Mouse (Mus musculus) midbrain, embryonic 16.5 days (tissue): ENCODE measurements around the gene Adam23. TPM values are rescaled to one million over a fixed set of nuclear protein-coding genes. Genes with fewer than 3 reads are reported as not detected.

ENCODE experiments used
- ATAC-seq: fragments of 200-750 bp; cut with Nextera tagmentation; 2 replicates; pipeline ENCODE4 v1.8.0; 2017; ENCODE audit warnings: moderate TSS enrichment
- H3K27ac ChIP-seq: fragments of 300-500 bp; sonication (generic); 2 replicates; pipeline ENCODE4 v1.5.1; 2014; ENCODE audit warnings: mild to moderate bottlenecking, low read length, mixed read lengths
- H3K27me3 ChIP-seq: fragments of 300-500 bp; sonication (generic); 2 replicates; pipeline ENCODE4 v1.6.1; 2014; ENCODE audit warnings: low read depth, low read length, mixed read lengths; ENCODE audit not compliant: control insufficient read depth, insufficient read depth
- H3K36me3 ChIP-seq: fragments of 300-500 bp; sonication (generic); 2 replicates; pipeline ENCODE4 v1.6.1; 2014; ENCODE audit warnings: mild to moderate bottlenecking, low read length, moderate library complexity, mixed read lengths; ENCODE audit not compliant: control insufficient read depth, insufficient read depth
- H3K4me1 ChIP-seq: fragments of 300-500 bp; sonication (generic); 2 replicates; pipeline ENCODE4 v1.6.1; 2014; ENCODE audit warnings: mild to moderate bottlenecking, low read length, mixed read lengths; ENCODE audit not compliant: control insufficient read depth, insufficient read depth
- H3K4me2 ChIP-seq: fragments of 300-500 bp; sonication (generic); 2 replicates; pipeline ENCODE4 v1.6.1; 2014; ENCODE audit warnings: mild to moderate bottlenecking, low read length, mixed read lengths
- H3K4me3 ChIP-seq: fragments of 300-500 bp; sonication (generic); 2 replicates; pipeline ENCODE4 v1.5.1; 2014; ENCODE audit warnings: low read depth, mild to moderate bottlenecking, low read length, moderate library complexity, mixed read lengths
- H3K9ac ChIP-seq: fragments of 300-500 bp; sonication (generic); 2 replicates; pipeline ENCODE4 v1.6.1; 2014; ENCODE audit warnings: low read depth, low read length, mixed read lengths
- H3K9me3 ChIP-seq: fragments of 300-500 bp; sonication (generic); replicated peaks from 2 replicates; pipeline ENCODE4 v1.6.1; 2014; ENCODE audit warnings: mild to moderate bottlenecking, low read length, mixed read lengths; ENCODE audit not compliant: control insufficient read depth, poor library complexity, severe bottlenecking
- WGBS: fragments of 180-500 bp; shearing (Covaris S2); extraction: QIAGEN DNeasy Blood & Tissue Kit; methylation state at CpG from one replicate; pipeline ENCODE4 v1.1.7; 2014; 5-methylcytosine and 5-hydroxymethylcytosine counted together
- polyA plus RNA-seq: library from polyadenylated mRNA; unstranded; fragments of >200 nt; fragmentation: Nextera tagmentation; extraction: Ambion mirVana; gene quantifications from 2 replicates; pipeline ENCODE4 v1.2.1, GENCODE M21; 2015

Adam23 gene
- 13.7 and 14.7 TPM in 2 replicates for polyA plus RNA-seq

DNA sequence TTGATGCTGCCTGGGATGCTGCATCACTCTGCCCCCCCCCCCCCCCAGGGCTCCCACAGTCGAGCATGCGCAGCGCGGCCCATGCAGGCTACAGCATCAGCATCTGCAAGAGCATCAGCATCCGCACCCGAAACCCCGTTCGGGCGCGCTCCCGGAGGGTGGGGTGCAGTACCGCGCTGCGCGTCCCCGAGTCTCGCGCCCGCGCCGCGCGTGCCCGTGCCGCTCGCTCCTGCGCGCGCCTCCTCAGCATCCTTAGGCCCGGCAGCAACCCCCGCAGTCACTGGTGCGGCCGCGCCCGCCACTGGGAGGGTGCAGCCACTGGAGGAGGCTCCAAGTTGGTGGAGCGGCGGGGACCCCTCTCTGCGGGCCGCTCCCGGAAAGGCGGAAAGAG, at the start of gene Adam23:
Gene Adam23 (plus strand): TSS at position 236 of the 391 bp plus-strand sequence.
- no peaks in the 10 kb centered on the region for H3K9me3 ChIP-seq
- peak within 1 kb of the TSS; percentile 92 for H3K9ac ChIP-seq
- no peaks in the 10 kb centered on the region for H3K27me3 ChIP-seq
- no peaks in the 10 kb centered on the region for H3K36me3 ChIP-seq
- H3K4me2 ChIP-seq: peak within 1 kb of the TSS; percentile 89
- peak; percentile 90 for ATAC-seq
- H3K4me1 ChIP-seq: peaks cover 14% of the 10 kb centered on the region
- H3K4me3 ChIP-seq: peak within 1 kb of the TSS; percentile 94
- peak within 1 kb of the TSS; percentile 82 for H3K27ac ChIP-seq
- WGBS: 1% methylated on average over 29 of the region's 41 CpGs

DNA sequence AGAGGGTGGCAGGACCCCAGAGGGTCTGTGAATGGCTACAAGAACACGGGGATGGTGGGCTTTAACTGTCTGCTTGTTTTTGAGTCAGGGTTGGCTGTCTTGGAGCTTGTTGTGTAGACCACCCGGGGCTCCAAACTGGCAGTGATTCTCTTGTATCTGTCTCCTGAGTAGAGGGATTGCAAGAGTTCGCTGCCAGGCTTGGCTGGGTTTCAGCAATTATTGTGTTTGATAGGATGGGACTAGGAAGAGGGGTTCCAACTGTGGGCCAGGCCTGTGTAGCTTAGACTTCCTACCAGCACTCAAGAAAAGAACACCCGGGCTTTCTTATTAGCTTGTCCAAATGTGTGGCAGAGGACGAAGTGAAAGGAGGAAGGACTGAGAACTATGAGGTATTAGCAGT, 44.6 kb upstream of the Adam23 start:
- H3K9ac ChIP-seq: no peak overlapping the region
- no peak for ATAC-seq
- H3K4me1 ChIP-seq: no peaks in the 10 kb centered on the region
- no peaks in the 10 kb centered on the region for H3K9me3 ChIP-seq
- no peaks in the 10 kb centered on the region for H3K36me3 ChIP-seq
- H3K27ac ChIP-seq: no peak overlapping the region
- no peak overlapping the region for H3K4me3 ChIP-seq
- no peak overlapping the region for H3K4me2 ChIP-seq
- WGBS: 75% methylated on average over 5 of the region's 5 CpGs
- no peaks in the 10 kb centered on the region for H3K27me3 ChIP-seq

DNA sequence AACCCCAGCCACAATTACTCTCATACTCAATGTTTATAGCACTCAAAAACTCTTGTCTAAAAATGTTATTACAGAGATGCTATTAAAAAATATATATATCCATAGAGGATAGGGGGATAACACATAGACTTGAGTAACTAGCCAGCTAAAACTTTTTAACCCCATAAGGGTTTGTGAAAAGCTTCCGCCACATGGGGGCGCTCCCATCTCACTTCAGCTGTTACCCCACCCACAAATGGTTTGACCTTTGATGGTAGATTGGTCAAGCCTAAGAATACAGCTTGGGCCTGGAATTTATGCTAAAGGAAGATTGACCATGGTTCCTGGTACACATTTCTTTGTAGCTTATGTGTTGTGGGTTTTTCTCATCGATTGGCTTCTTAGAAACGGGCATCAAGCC, 42.1 kb upstream of the Adam23 start:
- no peaks in the 10 kb centered on the region for H3K9me3 ChIP-seq
- ATAC-seq: no peak
- no peaks in the 10 kb centered on the region for H3K4me1 ChIP-seq
- no peak overlapping the region for H3K4me2 ChIP-seq
- no peak overlapping the region for H3K9ac ChIP-seq
- H3K27ac ChIP-seq: no peak overlapping the region
- no peaks in the 10 kb centered on the region for H3K36me3 ChIP-seq
- 48% methylated on average over 4 of the region's 4 CpGs for WGBS
- no peaks in the 10 kb centered on the region for H3K27me3 ChIP-seq
- H3K4me3 ChIP-seq: no peak overlapping the region

DNA sequence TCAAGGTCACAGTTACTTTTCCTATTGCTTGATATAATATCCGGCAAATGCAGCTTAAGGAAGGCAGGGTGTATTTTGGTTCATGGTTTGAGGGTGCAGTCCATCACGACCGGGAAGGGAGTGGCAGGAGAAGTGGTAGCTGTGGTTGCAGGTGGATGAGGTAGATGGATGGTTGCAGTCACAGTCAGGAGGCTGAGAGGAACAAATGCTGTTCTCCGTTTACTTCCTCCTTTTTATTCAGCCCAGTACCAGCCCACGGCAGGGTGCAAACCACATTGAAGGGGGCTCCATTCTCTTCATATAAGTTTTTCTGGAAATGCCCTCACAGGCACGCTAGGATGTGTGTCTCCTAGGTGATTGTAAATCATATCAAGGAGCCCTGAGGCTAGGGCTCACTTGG, 37.3 kb upstream of the Adam23 start:
- ATAC-seq: no peak
- Histone ChIP-seq H3K27ac (no peak overlapping the region), H3K9me3 (no peaks in the 10 kb centered on the region), H3K4me1 (no peaks in the 10 kb centered on the region), H3K27me3 (no peaks in the 10 kb centered on the region), H3K36me3 (no peaks in the 10 kb centered on the region), H3K4me2 (no peak overlapping the region), H3K4me3 (no peak overlapping the region), H3K9ac (no peak overlapping the region)
- 82% methylated on average over 6 of the region's 6 CpGs for WGBS

DNA sequence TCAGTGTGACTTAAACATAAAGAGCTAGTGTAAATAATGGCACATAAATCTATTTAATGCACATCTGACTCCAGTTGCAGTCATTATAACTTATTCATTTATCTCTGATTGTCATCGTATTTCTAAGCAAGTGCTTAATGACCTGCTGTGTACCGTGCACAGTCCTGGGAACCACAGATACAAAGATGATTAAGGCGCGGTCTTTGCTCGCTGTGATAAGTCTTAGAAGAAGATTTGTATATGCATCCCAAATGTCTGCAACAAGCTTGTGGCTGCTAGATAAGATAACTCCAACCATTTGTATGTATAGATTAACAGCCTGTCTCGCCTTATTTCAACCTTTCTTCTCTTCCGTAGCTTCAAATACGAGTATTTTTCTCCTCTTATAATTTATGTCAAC, 27.2 kb upstream of the Adam23 start:
- no peak for ATAC-seq
- H3K36me3 ChIP-seq: no peaks in the 10 kb centered on the region
- H3K27ac ChIP-seq: no peak overlapping the region
- H3K4me3 ChIP-seq: no peak overlapping the region
- no peaks in the 10 kb centered on the region for H3K27me3 ChIP-seq
- H3K4me1 ChIP-seq: 0 out of 2 replicates have a peak, but pooled peaks cover 2% of the 10 kb centered on the region
- 69% methylated on average over 8 of the region's 8 CpGs for WGBS
- H3K9me3 ChIP-seq: no peaks in the 10 kb centered on the region
- no peak overlapping the region for H3K4me2 ChIP-seq
- no peak overlapping the region for H3K9ac ChIP-seq

DNA sequence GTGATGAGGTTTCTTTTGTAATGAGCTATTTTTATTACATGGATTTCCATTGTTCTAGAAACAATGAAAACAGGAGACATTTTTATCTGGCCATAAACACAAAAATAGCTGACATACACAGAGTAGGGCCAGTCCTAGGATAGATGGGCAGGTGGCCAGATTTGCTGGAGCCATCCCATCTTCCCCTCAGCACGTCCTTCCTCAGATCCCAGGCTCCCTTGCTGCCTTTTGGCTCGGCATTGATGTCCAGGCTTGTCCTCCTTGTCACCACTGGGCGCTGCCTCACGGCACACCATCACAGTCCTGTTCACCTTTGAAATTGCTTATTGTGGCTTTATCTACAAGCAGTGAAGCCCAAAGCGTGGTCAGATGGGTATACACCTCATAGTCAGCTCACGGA, 15.0 kb upstream of the Adam23 start:
- no peak overlapping the region for H3K9ac ChIP-seq
- WGBS: 89% methylated on average over 6 of the region's 6 CpGs
- H3K36me3 ChIP-seq: no peaks in the 10 kb centered on the region
- H3K27ac ChIP-seq: no peak overlapping the region
- no peak overlapping the region for H3K4me3 ChIP-seq
- H3K27me3 ChIP-seq: no peaks in the 10 kb centered on the region
- no peak for ATAC-seq
- H3K4me1 ChIP-seq: no peaks in the 10 kb centered on the region
- no peak overlapping the region for H3K4me2 ChIP-seq
- H3K9me3 ChIP-seq: no peaks in the 10 kb centered on the region

DNA sequence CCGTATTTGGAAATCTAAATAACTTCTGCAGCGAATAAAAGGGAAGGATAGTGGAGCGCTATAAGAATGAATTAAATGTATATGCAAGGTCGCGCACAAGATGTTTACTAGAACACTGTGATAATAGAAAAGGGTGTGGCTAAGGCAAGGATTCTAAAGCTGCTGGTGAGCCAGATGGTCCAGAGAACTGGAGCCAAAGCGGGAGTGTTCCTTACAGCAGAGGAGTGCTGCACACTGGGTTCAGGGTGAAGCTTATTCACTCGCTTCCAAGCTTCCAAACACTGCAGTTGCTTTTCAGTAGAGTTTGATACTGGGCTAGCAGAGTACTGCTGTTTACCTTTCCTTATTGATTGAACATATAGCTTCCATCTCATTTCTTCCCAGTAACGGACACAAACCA, 14.5 kb upstream of the Adam23 start:
- 89% methylated on average over 8 of the region's 8 CpGs for WGBS
- H3K36me3 ChIP-seq: no peaks in the 10 kb centered on the region
- no peak overlapping the region for H3K9ac ChIP-seq
- ATAC-seq: no peak
- no peaks in the 10 kb centered on the region for H3K4me1 ChIP-seq
- H3K27me3 ChIP-seq: no peaks in the 10 kb centered on the region
- no peak overlapping the region for H3K4me2 ChIP-seq
- no peaks in the 10 kb centered on the region for H3K9me3 ChIP-seq
- no peak overlapping the region for H3K4me3 ChIP-seq
- H3K27ac ChIP-seq: no peak overlapping the region

DNA sequence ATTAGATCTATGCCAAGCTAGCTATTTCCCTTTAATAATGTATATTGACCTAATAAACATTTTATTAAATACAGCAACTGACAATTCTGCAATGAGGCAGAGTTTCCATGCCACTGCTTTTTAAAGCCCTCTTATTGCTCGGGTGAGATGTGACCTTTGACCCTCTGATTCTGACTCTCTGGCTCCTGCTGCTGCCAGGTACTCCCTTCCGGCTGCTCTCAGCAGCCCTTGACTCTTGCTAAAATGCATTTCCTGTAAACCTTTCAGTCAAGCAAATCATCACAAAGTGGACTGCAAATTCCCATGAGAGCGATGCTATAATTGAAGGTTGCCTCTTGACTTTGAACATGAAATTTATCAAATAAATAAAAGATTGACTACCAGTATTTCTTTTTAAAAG, 13.8 kb upstream of the Adam23 start:
- H3K36me3 ChIP-seq: no peaks in the 10 kb centered on the region
- H3K9me3 ChIP-seq: no peaks in the 10 kb centered on the region
- H3K27ac ChIP-seq: no peak overlapping the region
- H3K4me1 ChIP-seq: no peaks in the 10 kb centered on the region
- no peak for ATAC-seq
- H3K27me3 ChIP-seq: no peaks in the 10 kb centered on the region
- H3K9ac ChIP-seq: no peak overlapping the region
- no peak overlapping the region for H3K4me3 ChIP-seq
- H3K4me2 ChIP-seq: no peak overlapping the region
- whole genome bisulfite sequencing: 44% methylated on average over 3 of the region's 3 CpGs

DNA sequence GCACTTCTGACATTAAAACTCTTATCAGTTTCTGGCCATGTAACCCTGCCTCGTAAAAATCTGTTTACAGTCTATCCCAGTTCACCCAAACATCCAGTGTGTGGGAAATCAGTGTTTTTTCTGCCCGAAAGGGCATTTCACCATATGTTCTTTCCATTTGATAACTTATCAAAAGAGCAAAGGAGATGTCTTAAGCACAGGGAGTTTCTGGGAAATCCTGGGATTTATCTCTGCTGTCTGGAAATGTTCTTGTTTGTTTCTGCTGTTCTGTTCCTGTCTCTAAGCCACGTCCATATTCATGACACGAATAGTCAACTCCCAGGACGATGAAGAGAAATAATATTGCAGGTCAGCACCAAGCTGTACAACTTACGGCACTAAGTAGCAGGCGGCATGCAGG, 11.6 kb upstream of the Adam23 start:
- Histone ChIP-seq H3K4me2 (no peak overlapping the region), H3K4me1 (no peaks in the 10 kb centered on the region), H3K4me3 (no peak overlapping the region), H3K36me3 (no peaks in the 10 kb centered on the region), H3K27ac (no peak overlapping the region), H3K9ac (no peak overlapping the region), H3K27me3 (no peaks in the 10 kb centered on the region), H3K9me3 (no peaks in the 10 kb centered on the region)
- ATAC-seq: no peak
- 57% methylated on average over 7 of the region's 7 CpGs for WGBS

DNA sequence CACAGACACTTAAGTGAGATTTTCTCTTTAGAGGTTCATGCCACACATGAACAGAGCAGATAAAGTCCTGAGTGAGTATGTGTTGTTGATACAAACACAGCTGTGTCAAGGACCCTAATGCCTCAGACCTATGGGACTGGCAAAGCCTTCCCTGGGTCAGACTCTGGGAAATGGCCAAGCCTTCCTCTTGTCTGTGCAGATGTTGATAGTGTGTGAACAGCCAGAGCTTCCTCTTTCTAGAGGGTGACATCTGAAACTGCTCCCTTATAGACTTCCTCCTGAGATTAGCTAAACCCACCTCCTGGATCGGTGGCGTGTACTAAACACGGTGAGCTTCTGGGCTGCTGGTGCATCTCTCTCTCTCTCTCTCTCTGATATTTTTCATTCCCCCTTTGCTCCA, 8.2 kb upstream of the Adam23 start:
- no peaks in the 10 kb centered on the region for H3K36me3 ChIP-seq
- H3K9me3 ChIP-seq: no peaks in the 10 kb centered on the region
- no peak overlapping the region for H3K4me2 ChIP-seq
- H3K27ac ChIP-seq: no peak overlapping the region
- ATAC-seq: no peak
- WGBS: 57% methylated on average over 3 of the region's 3 CpGs
- no peaks in the 10 kb centered on the region for H3K4me1 ChIP-seq
- H3K9ac ChIP-seq: no peak overlapping the region
- H3K27me3 ChIP-seq: no peaks in the 10 kb centered on the region
- no peak overlapping the region for H3K4me3 ChIP-seq
